Mouse (Mus musculus) liver, postnatal 0 days (tissue): ENCODE measurements around the gene Cyp11a1. TPM values are rescaled to one million over a fixed set of nuclear protein-coding genes. Genes with fewer than 3 reads are reported as not detected.
A peak's percentile ranks its signal among the peaks of the same experiment; 100 is the strongest.

ENCODE experiments used
- ATAC-seq: fragments of 200-750 bp; cut with Nextera tagmentation; 2 replicates; pipeline ENCODE4 v1.8.0; 2017; ENCODE audit warnings: mild to moderate bottlenecking, moderate library complexity
- DNase-seq: peaks from one replicate; pipeline ENCODE4 v3.0.0-alpha.2; 2016
- H3K27ac ChIP-seq: fragments of 300-500 bp; sonication (generic); 2 replicates; pipeline ENCODE4 v1.5.1; 2014; ENCODE audit warnings: antibody characterized with exemption, moderate library complexity, mild to moderate bottlenecking, low read depth
- H3K27me3 ChIP-seq: fragments of 300-500 bp; sonication (generic); 2 replicates; pipeline ENCODE4 v1.6.1; 2014; ENCODE audit warnings: low read length, control low read depth, mixed read lengths; ENCODE audit not compliant: insufficient read depth
- H3K36me3 ChIP-seq: fragments of 300-500 bp; sonication (generic); replicated peaks from 2 replicates; pipeline ENCODE4 v1.6.1; 2014; ENCODE audit warnings: mild to moderate bottlenecking, control low read depth, low read length, moderate library complexity, mixed read lengths; ENCODE audit not compliant: insufficient read depth
- H3K4me1 ChIP-seq: fragments of 300-500 bp; sonication (generic); 2 replicates; pipeline ENCODE4 v1.6.1; 2014; ENCODE audit warnings: antibody characterized with exemption, mild to moderate bottlenecking, control low read depth; ENCODE audit not compliant: insufficient read depth
- H3K4me2 ChIP-seq: fragments of 300-500 bp; sonication (generic); 2 replicates; pipeline ENCODE4 v1.6.1; 2014; ENCODE audit warnings: low read depth, mild to moderate bottlenecking, low read length, moderate library complexity, mixed read lengths
- H3K4me3 ChIP-seq: fragments of 300-500 bp; sonication (generic); 2 replicates; pipeline ENCODE4 v1.5.1; 2014; ENCODE audit warnings: low read depth, low read length
- H3K9ac ChIP-seq: fragments of 300-500 bp; sonication (generic); replicated peaks from 2 replicates; pipeline ENCODE4 v1.6.1; 2014; ENCODE audit warnings: mild to moderate bottlenecking, moderate library complexity
- H3K9me3 ChIP-seq: fragments of 300-500 bp; sonication (generic); 2 replicates; pipeline ENCODE4 v1.6.1; 2016; ENCODE audit warnings: mild to moderate bottlenecking, control low read depth, low read length, mixed read lengths
- CTCF ChIP-seq: sonication (generic); IDR thresholded peaks from 2 replicates; pipeline ENCODE4 v1.5.1; 2016; ENCODE audit warnings: antibody characterized with exemption, low read depth
- EP300 ChIP-seq: IDR thresholded peaks from 2 replicates; pipeline ENCODE4 v1.6.1; 2016; ENCODE audit warnings: antibody characterized with exemption, low read depth, mild to moderate bottlenecking
- WGBS: fragments of 180-500 bp; shearing (Covaris S2); extraction: QIAGEN DNeasy Blood & Tissue Kit; methylation state at CpG from one replicate; pipeline ENCODE4 v1.1.7; 2014; ENCODE audit not compliant: insufficient replicate concordance; 5-methylcytosine and 5-hydroxymethylcytosine counted together
- polyA plus RNA-seq: library from polyadenylated mRNA; unstranded; fragments of >200 nt; fragmentation: Nextera tagmentation; extraction: Ambion mirVana; gene quantifications from 2 replicates; pipeline ENCODE4 v1.2.1, GENCODE M21; 2015

Gene Cyp11a1
- polyA plus RNA-seq, 1 experiment from 2014 or later = 0.51 TPM

GRCm38 (mm10) chr9:58047061-58047460, 40.9 kb downstream of the Cyp11a1 start:
- Histone ChIP-seq H3K9me3 (no peaks in the 10 kb centered on the region), H3K36me3 (no peaks in the 10 kb centered on the region), H3K27ac (no peak overlapping the region), H3K4me3 (no peak overlapping the region), H3K4me2 (no peak overlapping the region), H3K27me3 (0 out of 2 replicates have a peak, but pooled peaks cover under 1% of the 10 kb centered on the region), H3K4me1 (no peaks in the 10 kb centered on the region), H3K9ac (no peak overlapping the region)
- no peak for DNase-seq
- TF ChIP-seq CTCF = no peak
- no peak for TF ChIP-seq EP300
- 30% methylated on average over 10 of the region's 10 CpGs for WGBS
- no peak for ATAC-seq

- Histone ChIP-seq H3K36me3 (no peaks in the 10 kb centered on the region), H3K9me3 (no peaks in the 10 kb centered on the region), H3K27ac (no peak overlapping the region), H3K4me2 (no peak overlapping the region), H3K9ac (no peak overlapping the region), H3K27me3 (0 out of 2 replicates have a peak, but pooled peaks cover 3% of the 10 kb centered on the region), H3K4me3 (no peak overlapping the region), H3K4me1 (no peaks in the 10 kb centered on the region)
- 28% methylated on average over 6 of the region's 6 CpGs for WGBS
- DNase-seq (no peak), ATAC-seq (no peak)
- TF ChIP-seq EP300 (no peak), CTCF (no peak)
These were observed 42.4 kb downstream of the Cyp11a1 start for GRCm38 (mm10) chr9:58048621-58049020.

GRCm38 (mm10) chr9:58049186-58049585, 43.0 kb downstream of the Cyp11a1 start:
- 52% methylated on average over 6 of the region's 6 CpGs for WGBS
- TF ChIP-seq EP300 (no peak), CTCF (no peak)
- ATAC-seq = no peak

GRCm38 (mm10) chr9:58049861-58050260, 43.6 kb downstream of the Cyp11a1 start:
- ATAC-seq (no peak), DNase-seq (no peak)
- Histone ChIP-seq H3K4me1 (no peaks in the 10 kb centered on the region), H3K4me2 (no peak overlapping the region), H3K36me3 (no peaks in the 10 kb centered on the region), H3K4me3 (no peak overlapping the region), H3K9me3 (no peaks in the 10 kb centered on the region), H3K27ac (no peak overlapping the region), H3K27me3 (0 out of 2 replicates have a peak, but pooled peaks cover 3% of the 10 kb centered on the region), H3K9ac (no peak overlapping the region)
- WGBS = 62% methylated on average over 7 of the region's 7 CpGs
- no peak for TF ChIP-seq EP300
- TF ChIP-seq CTCF = no peak

More at GRCm38 (mm10) chr9:58049186-58049585, 43.0 kb downstream of the Cyp11a1 start:
- Histone ChIP-seq H3K27me3 (0 out of 2 replicates have a peak, but pooled peaks cover 3% of the 10 kb centered on the region), H3K36me3 (no peaks in the 10 kb centered on the region), H3K27ac (no peak overlapping the region), H3K4me2 (no peak overlapping the region), H3K9ac (no peak overlapping the region), H3K4me1 (no peaks in the 10 kb centered on the region), H3K4me3 (no peak overlapping the region), H3K9me3 (no peaks in the 10 kb centered on the region)
- DNase-seq = no peak

- H3K36me3 ChIP-seq = no peaks in the 10 kb centered on the region
- no peak overlapping the region for H3K27ac ChIP-seq
- ATAC-seq = no peak
- 0 out of 2 replicates have a peak, but pooled peaks cover 3% of the 10 kb centered on the region for H3K27me3 ChIP-seq
- no peaks in the 10 kb centered on the region for H3K9me3 ChIP-seq
- no peaks in the 10 kb centered on the region for H3K4me1 ChIP-seq
- WGBS = 29% methylated on average over 5 of the region's 5 CpGs
- H3K4me2 ChIP-seq = no peak overlapping the region
- no peak overlapping the region for H3K9ac ChIP-seq
- no peak for DNase-seq
- no peak overlapping the region for H3K4me3 ChIP-seq
- no peak for TF ChIP-seq EP300
- no peak for TF ChIP-seq CTCF
These were observed 45.7 kb downstream of the Cyp11a1 start for GRCm38 (mm10) chr9:58051937-58052336.

- Histone ChIP-seq H3K9ac (no peak overlapping the region), H3K9me3 (no peaks in the 10 kb centered on the region), H3K27me3 (0 out of 2 replicates have a peak, but pooled peaks cover 3% of the 10 kb centered on the region), H3K36me3 (no peaks in the 10 kb centered on the region), H3K4me1 (no peaks in the 10 kb centered on the region), H3K4me2 (no peak overlapping the region), H3K4me3 (no peak overlapping the region), H3K27ac (no peak overlapping the region)
- DNase-seq (peak; percentile 48), ATAC-seq (no peak)
- 24% methylated on average over 3 of the region's 3 CpGs for WGBS
- no peak for TF ChIP-seq EP300
- TF ChIP-seq CTCF = peak; percentile 83
These were observed 46.9 kb downstream of the Cyp11a1 start for GRCm38 (mm10) chr9:58053102-58053501.

- 58% methylated on average over 3 of the region's 3 CpGs for WGBS
- no peak for DNase-seq
- TF ChIP-seq CTCF = no peak
- TF ChIP-seq EP300 = no peak
These were observed 47.3 kb downstream of the Cyp11a1 start for GRCm38 (mm10) chr9:58053544-58053943.

More at GRCm38 (mm10) chr9:58053544-58053943, 47.3 kb downstream of the Cyp11a1 start:
- H3K4me1 ChIP-seq = no peaks in the 10 kb centered on the region
- H3K9ac ChIP-seq = no peak overlapping the region
- no peaks in the 10 kb centered on the region for H3K9me3 ChIP-seq
- H3K27me3 ChIP-seq = 0 out of 2 replicates have a peak, but pooled peaks cover 3% of the 10 kb centered on the region
- H3K27ac ChIP-seq = no peak overlapping the region
- ATAC-seq = no peak
- H3K4me2 ChIP-seq = no peak overlapping the region
- H3K36me3 ChIP-seq = no peaks in the 10 kb centered on the region
- H3K4me3 ChIP-seq = no peak overlapping the region
